Mouse (Mus musculus) lung, postnatal 0 days (tissue): ENCODE results near the gene Ccdc107.

ENCODE experiments used
- CTCF ChIP-seq: IDR thresholded peaks from 2 replicates; pipeline ENCODE4 v1.5.1; 2016; ENCODE audit warnings: antibody characterized with exemption, mild to moderate bottlenecking
- EP300 ChIP-seq: IDR thresholded peaks from 2 replicates; pipeline ENCODE4 v1.6.1; 2016; ENCODE audit warnings: antibody characterized with exemption, mild to moderate bottlenecking, control low read depth

GRCm38 (mm10) chr4:43507938-43508665, 15.4 kb downstream of the Ccdc107 start:
- TF ChIP-seq CTCF (peak; percentile 43), EP300 (no peak)
